Mouse (Mus musculus): ENCODE results near the gene Cttnbp2. TPM values are rescaled to one million over a fixed set of nuclear protein-coding genes. Genes with fewer than 3 reads are reported as not detected.

The Cttnbp2 gene
- polyA plus RNA-seq, 1 experiment from 2014 or later = 1.4 TPM

DNA sequence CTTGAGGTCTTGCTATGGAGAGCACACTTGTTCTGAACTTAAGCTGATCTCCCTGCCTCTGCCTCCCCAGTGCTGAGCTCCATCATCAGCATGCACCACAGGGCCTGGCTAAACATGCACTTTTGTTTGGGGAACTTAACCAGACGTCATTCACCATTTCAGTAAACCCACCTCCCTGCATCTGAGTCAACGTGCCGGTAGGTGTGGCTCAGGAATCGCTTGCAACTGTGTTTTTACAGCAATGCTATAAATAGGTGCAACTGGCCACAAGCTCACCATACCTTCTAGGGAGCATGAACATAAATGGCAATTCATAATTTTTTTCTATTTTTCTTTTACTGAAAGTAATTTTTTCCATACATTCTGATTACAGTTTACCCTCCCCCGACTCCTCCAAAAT, 14.8 kb downstream of the Cttnbp2 start:
- H3K27ac ChIP-seq = no peak overlapping the region
- H3K9me3 ChIP-seq (replicated peaks) = no peaks in the 10 kb centered on the region
- H3K36me3 ChIP-seq = no peaks in the 10 kb centered on the region
- no peak overlapping the region for H3K4me3 ChIP-seq (replicated peaks)
- no peak overlapping the region for H3K9ac ChIP-seq
- no peak for ATAC-seq (ENCODE audit: low read depth)
- no peaks in the 10 kb centered on the region for H3K4me1 ChIP-seq (replicated peaks)
- DNase-seq = no peak
- 50% methylated on average over 5 of the region's 5 CpGs for WGBS (ENCODE audit: insufficient replicate concordance)
- H3K27me3 ChIP-seq = no peaks in the 10 kb centered on the region
- H3K4me2 ChIP-seq = no peak overlapping the region

DNA sequence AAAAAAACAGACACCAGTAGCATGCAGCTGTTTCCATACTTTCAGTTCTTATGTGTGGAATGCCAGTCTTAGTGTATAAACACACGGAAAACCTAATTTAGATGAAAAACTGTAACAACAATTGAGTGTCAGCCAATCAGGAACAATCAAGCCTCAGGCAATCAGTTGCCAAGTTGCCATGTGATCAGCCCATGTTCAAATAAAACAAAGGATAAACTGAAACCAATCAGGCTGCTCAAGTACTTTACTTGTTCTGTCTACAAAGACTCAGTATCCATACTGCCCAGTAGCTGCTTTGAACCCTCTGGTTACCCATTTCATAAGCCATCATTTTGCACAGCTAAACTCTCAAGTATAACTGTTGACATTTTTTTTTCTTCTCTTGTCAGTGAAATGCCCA, 21.7 kb downstream of the Cttnbp2 start:
- no peak overlapping the region for H3K9ac ChIP-seq
- ATAC-seq (ENCODE audit: low read depth) (no peak), DNase-seq (no peak)
- no peaks in the 10 kb centered on the region for H3K9me3 ChIP-seq (replicated peaks)
- H3K4me3 ChIP-seq (replicated peaks) = no peak overlapping the region
- no peaks in the 10 kb centered on the region for H3K27me3 ChIP-seq
- no peak overlapping the region for H3K27ac ChIP-seq
- no peaks in the 10 kb centered on the region for H3K36me3 ChIP-seq
- WGBS (ENCODE audit: insufficient replicate concordance) = 61% methylated on average over 1 of the region's 1 CpGs
- no peak overlapping the region for H3K4me2 ChIP-seq
- no peaks in the 10 kb centered on the region for H3K4me1 ChIP-seq (replicated peaks)

DNA sequence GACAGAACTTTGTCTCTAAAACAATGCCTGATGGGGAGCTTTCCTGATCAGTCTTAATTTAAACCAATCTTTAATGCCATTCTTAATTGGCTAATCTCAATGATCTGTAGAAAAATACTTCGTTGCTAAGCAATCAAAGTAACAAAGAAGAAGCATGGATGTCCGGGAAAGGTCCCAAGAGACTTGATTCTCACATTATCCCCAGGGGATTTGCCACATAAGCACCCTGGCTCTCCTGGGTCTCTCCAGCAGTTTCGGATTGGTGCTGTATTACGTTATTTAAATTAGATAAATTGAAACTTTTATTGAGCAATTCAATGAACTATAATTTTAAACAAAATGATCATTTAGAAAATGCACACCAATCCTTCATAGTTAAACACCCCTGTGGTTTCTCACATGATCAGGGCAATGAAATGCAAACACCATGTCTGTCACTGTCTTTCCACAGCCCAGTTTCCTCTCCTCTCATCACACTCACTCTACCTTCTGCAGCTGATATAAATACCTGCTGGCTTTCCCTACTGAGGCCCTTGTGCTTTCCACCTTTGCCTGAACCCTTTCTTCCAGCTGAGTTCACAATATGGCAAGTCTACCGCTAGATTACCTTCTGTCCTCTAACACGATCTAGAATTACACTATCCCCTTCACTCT, 22.3 kb downstream of the Cttnbp2 start:
- Histone ChIP-seq H3K4me2 (no peak overlapping the region), H3K4me1 (replicated peaks) (no peaks in the 10 kb centered on the region), H3K9ac (no peak overlapping the region), H3K27ac (no peak overlapping the region), H3K36me3 (no peaks in the 10 kb centered on the region), H3K27me3 (no peaks in the 10 kb centered on the region), H3K4me3 (replicated peaks) (no peak overlapping the region), H3K9me3 (replicated peaks) (no peaks in the 10 kb centered on the region)
- WGBS (ENCODE audit: insufficient replicate concordance) = 60% methylated on average over 6 of the region's 6 CpGs
- DNase-seq = no peak
- no peak for ATAC-seq (ENCODE audit: low read depth)

DNA sequence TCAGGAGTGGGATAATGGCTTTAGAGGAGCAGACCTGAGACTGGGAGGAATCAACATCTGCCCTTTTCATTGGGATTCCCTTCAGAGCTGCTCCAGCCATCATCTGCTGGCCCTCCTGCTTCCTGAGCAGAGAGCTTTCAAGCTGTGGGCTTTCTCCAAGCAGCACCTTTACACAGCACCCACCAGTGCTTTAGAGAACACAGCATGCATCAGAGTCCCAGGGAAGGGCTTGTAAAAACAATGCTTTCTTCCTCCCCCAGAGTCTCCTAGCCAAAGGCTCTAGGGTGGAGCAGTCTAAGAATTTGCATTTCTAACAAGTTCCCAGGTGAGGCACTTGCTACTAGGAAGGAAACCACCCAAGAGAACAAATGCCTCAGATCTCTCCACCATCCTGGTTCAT, 29.6 kb downstream of the Cttnbp2 start:
- H3K9ac ChIP-seq = no peak overlapping the region
- ATAC-seq (ENCODE audit: low read depth) (no peak), DNase-seq (no peak)
- no peaks in the 10 kb centered on the region for H3K27me3 ChIP-seq
- H3K36me3 ChIP-seq = no peaks in the 10 kb centered on the region
- no peak overlapping the region for H3K27ac ChIP-seq
- no peaks in the 10 kb centered on the region for H3K9me3 ChIP-seq (replicated peaks)
- H3K4me2 ChIP-seq = no peak overlapping the region
- H3K4me1 ChIP-seq (replicated peaks) = no peaks in the 10 kb centered on the region
- no peak overlapping the region for H3K4me3 ChIP-seq (replicated peaks)

DNA sequence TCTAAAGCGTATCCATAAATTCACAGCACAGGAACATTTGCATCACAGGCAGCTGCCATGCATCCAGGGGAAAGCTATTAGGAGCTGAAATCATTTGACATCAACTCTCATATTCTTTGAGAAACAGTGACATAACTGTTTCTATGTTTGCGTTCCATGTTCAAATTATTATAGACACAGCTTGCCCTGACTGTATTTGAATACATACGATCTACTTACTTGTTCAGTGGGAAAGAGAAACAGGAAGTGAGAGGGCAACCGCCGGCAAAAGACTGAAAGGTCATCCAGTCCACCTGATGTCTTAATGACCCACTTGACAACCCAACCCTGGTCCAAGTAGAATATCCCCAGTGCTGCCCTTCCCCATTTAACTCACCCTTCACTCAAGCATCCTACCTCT, 30.6 kb downstream of the Cttnbp2 start:
- no peaks in the 10 kb centered on the region for H3K36me3 ChIP-seq
- H3K9ac ChIP-seq = no peak overlapping the region
- 57% methylated on average over 5 of the region's 5 CpGs for WGBS (ENCODE audit: insufficient replicate concordance)
- H3K4me3 ChIP-seq (replicated peaks) = no peak overlapping the region
- no peaks in the 10 kb centered on the region for H3K9me3 ChIP-seq (replicated peaks)
- no peaks in the 10 kb centered on the region for H3K27me3 ChIP-seq
- H3K4me1 ChIP-seq (replicated peaks) = no peaks in the 10 kb centered on the region
- no peak overlapping the region for H3K27ac ChIP-seq
- no peak overlapping the region for H3K4me2 ChIP-seq
- ATAC-seq (ENCODE audit: low read depth) (no peak), DNase-seq (no peak)

DNA sequence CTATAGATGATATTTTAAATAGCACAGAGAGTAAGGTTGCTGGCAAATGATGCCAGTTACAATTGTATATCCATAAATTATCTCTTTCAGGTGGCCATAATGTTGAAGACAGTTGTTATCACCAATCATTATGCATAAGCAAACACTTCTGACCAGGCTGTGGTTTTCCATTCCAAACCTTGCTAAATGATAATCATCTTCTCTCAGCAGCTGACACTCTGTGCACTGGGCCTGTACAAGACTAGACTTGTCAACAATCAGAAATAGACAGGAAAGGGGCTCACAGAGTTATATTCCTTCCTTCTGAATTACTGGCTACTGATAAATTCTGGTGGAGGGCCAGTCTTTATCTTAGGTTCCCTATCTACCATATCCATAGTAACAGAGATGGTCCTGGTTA, 32.1 kb downstream of the Cttnbp2 start:
- no peak overlapping the region for H3K4me3 ChIP-seq (replicated peaks)
- DNase-seq (no peak), ATAC-seq (ENCODE audit: low read depth) (no peak)
- H3K27me3 ChIP-seq = no peaks in the 10 kb centered on the region
- no peaks in the 10 kb centered on the region for H3K36me3 ChIP-seq
- H3K4me1 ChIP-seq (replicated peaks) = no peaks in the 10 kb centered on the region
- no peak overlapping the region for H3K9ac ChIP-seq
- no peak overlapping the region for H3K4me2 ChIP-seq
- no peaks in the 10 kb centered on the region for H3K9me3 ChIP-seq (replicated peaks)
- H3K27ac ChIP-seq = no peak overlapping the region

DNA sequence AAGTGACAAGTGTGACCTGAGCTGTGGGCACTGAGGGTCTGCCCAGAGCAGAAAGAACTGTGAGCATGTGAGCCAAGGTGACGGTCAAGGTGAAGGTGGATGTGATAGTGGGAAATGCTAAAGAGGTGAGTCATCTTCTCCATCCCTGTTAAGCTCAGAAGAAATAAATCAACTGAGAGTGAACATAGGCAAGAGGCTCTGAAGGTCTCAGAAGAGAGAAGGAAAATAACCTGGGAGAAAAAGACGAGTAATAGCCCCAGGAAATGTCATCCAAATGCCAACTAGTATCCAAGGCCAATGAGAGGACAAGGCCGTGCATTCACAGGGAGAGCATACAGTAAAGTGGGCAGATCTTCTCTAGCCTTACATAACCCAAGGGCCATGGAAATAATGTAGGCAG, 32.9 kb downstream of the Cttnbp2 start:
- no peak overlapping the region for H3K4me3 ChIP-seq (replicated peaks)
- no peak overlapping the region for H3K4me2 ChIP-seq
- H3K27ac ChIP-seq = no peak overlapping the region
- H3K9ac ChIP-seq = no peak overlapping the region
- no peaks in the 10 kb centered on the region for H3K9me3 ChIP-seq (replicated peaks)
- H3K36me3 ChIP-seq = no peaks in the 10 kb centered on the region
- H3K27me3 ChIP-seq = no peaks in the 10 kb centered on the region
- no peaks in the 10 kb centered on the region for H3K4me1 ChIP-seq (replicated peaks)
- DNase-seq = no peak
- ATAC-seq (ENCODE audit: low read depth) = no peak
- 58% methylated on average over 3 of the region's 3 CpGs for WGBS (ENCODE audit: insufficient replicate concordance)

DNA sequence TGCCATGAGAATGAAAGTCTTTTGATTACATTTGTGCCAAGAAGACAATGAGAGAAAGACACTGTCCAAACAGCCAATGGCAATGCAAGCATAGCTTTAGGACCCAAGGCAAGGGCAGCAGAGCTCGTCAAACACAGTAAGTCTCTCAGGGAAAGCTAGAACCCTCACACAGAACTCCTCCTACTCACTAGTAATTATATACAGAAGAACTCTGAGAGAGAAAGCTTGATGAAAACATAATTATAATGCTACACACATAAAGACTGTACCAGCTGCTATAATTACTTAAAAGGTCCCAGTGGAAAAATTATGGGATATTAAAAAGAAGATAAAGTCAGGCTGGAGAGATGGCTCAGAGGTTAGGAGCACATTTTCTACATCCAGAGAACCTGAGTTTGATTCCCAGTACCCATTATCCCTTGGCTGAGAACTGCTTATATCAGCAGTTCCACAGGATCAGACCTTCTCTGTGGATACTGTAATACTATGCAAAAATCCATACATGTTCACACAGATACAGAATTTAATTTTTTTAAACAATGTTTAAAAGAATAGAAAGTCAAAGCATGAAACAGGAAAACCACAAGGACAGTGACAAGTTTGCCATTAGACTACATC, 37.2 kb downstream of the Cttnbp2 start:
- WGBS (ENCODE audit: insufficient replicate concordance) = 41% methylated on average over 1 of the region's 1 CpGs
- DNase-seq = no peak
- no peaks in the 10 kb centered on the region for H3K27me3 ChIP-seq
- no peaks in the 10 kb centered on the region for H3K36me3 ChIP-seq
- no peak overlapping the region for H3K4me3 ChIP-seq (replicated peaks)
- no peaks in the 10 kb centered on the region for H3K9me3 ChIP-seq (replicated peaks)
- no peak overlapping the region for H3K27ac ChIP-seq
- ATAC-seq (ENCODE audit: low read depth) = no peak
- H3K4me2 ChIP-seq = no peak overlapping the region
- no peaks in the 10 kb centered on the region for H3K4me1 ChIP-seq (replicated peaks)
- no peak overlapping the region for H3K9ac ChIP-seq

DNA sequence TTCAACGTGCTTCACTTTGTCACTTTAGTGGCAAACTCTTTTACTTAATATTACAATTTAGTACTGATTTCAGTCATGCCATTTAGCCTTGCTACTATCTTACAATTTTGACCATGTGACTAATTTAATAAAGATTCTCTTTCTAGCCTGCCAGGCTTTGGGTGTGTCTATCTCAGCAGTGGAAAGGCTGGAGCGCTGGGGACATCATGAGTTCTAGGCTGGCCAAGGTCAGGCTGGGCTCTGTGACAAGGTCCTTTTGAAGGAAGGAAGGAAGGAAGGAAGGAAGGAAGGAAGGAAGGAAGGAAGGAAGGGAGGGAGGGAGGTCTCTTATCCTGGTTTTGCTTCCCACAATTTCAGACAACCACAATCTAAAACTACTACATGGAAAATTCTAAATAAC, 39.7 kb downstream of the Cttnbp2 start:
- DNase-seq = no peak
- Histone ChIP-seq H3K36me3 (no peaks in the 10 kb centered on the region), H3K9ac (no peak overlapping the region), H3K9me3 (replicated peaks) (no peaks in the 10 kb centered on the region), H3K4me2 (no peak overlapping the region), H3K27me3 (no peaks in the 10 kb centered on the region), H3K4me1 (replicated peaks) (no peaks in the 10 kb centered on the region), H3K4me3 (replicated peaks) (no peak overlapping the region), H3K27ac (no peak overlapping the region)
- 58% methylated on average over 2 of the region's 2 CpGs for WGBS (ENCODE audit: insufficient replicate concordance)
- no peak for ATAC-seq (ENCODE audit: low read depth)

DNA sequence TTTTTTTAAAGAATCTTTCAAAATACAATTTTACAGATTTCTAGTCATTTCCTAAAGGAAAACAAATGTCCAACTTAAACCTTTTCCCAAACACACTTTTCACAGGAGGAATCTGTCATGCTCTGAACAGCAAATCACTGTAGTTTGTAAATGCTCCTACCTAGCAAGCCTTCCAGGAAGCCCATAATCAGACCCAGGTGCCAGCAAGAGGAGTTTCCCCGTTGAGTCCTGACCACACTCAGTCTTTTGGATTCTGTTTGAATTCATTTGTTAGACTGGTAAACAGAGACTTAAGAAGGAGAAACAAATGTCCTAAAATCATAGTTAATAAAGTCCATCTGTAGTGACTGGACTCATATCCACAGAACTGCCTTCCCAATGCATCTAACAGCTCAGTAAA, 40.1 kb downstream of the Cttnbp2 start:
- ATAC-seq (ENCODE audit: low read depth) (no peak), DNase-seq (no peak)
- H3K4me2 ChIP-seq = no peak overlapping the region
- WGBS (ENCODE audit: insufficient replicate concordance) = 54% methylated on average over 1 of the region's 1 CpGs
- no peaks in the 10 kb centered on the region for H3K4me1 ChIP-seq (replicated peaks)
- H3K27me3 ChIP-seq = no peaks in the 10 kb centered on the region
- no peaks in the 10 kb centered on the region for H3K36me3 ChIP-seq
- H3K4me3 ChIP-seq (replicated peaks) = no peak overlapping the region
- H3K27ac ChIP-seq = no peak overlapping the region
- H3K9ac ChIP-seq = no peak overlapping the region
- H3K9me3 ChIP-seq (replicated peaks) = no peaks in the 10 kb centered on the region

DNA sequence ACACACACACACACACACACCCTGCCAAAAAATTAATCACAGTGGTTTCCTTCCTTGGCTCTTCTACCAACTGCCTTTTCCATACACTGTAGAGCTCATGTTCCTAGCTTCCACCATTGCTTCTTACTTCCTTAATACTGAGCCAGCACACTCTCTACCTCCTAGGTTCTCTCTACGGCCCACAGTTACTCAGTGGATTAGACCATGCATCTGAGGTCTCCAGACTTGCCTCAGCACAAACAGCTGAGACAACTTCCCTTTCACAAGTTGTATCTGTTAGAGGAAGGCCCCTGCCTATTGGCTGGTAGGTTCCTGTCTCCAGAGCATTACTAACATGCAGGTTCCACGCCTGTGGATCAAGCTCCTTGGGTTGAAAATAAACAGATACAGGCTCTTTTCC, 45.4 kb downstream of the Cttnbp2 start:
- H3K27ac ChIP-seq = no peak overlapping the region
- no peak overlapping the region for H3K4me2 ChIP-seq
- DNase-seq (no peak), ATAC-seq (ENCODE audit: low read depth) (no peak)
- H3K4me3 ChIP-seq (replicated peaks) = no peak overlapping the region
- no peak overlapping the region for H3K9ac ChIP-seq
- no peaks in the 10 kb centered on the region for H3K36me3 ChIP-seq
- no peaks in the 10 kb centered on the region for H3K9me3 ChIP-seq (replicated peaks)
- no peaks in the 10 kb centered on the region for H3K27me3 ChIP-seq
- 30% methylated on average over 2 of the region's 2 CpGs for WGBS (ENCODE audit: insufficient replicate concordance)
- no peaks in the 10 kb centered on the region for H3K4me1 ChIP-seq (replicated peaks)

DNA sequence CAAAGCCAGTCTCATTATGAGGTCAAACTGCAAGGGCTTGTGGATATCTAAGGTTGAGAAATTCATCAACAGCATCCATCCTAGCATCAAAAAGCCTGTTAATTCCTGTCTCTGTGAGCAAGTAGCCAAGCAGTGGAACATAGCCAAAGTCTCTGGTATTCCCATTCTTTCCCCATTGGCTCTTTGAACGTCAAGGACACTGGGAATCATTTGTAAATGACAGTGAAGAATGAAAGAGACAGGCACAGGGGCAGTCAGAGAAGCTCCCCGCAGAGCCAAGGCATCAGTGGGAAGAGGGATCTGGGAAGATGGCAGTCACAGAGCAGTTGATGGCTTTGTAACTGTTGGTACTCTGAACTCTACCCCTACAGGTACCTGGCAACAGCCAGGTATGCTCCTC, 46.9 kb downstream of the Cttnbp2 start:
- Histone ChIP-seq H3K27me3 (no peaks in the 10 kb centered on the region), H3K36me3 (no peaks in the 10 kb centered on the region), H3K9me3 (replicated peaks) (no peaks in the 10 kb centered on the region), H3K4me1 (replicated peaks) (no peaks in the 10 kb centered on the region), H3K4me2 (no peak overlapping the region), H3K4me3 (replicated peaks) (no peak overlapping the region), H3K9ac (no peak overlapping the region), H3K27ac (no peak overlapping the region)
- ATAC-seq (ENCODE audit: low read depth) (no peak), DNase-seq (no peak)
- 56% methylated on average over 2 of the region's 2 CpGs for WGBS (ENCODE audit: insufficient replicate concordance)
